Mouse (Mus musculus): ENCODE results near the gene Unc93a2.
"Not testable (repeated sequence)": the region's sequence is repeated elsewhere in the genome, so short reads cannot be mapped to it uniquely, and the experiment has no call there.

Gene Unc93a2

GRCm38 (mm10) chr17:7371879-7372278, 13.4 kb downstream of the Unc93a2 start, which contains the start of gene Gm49630:
Gene Gm49630 (minus strand): TSS chr17:7371979.
- in situ Hi-C loops (cut with MboI, MseI): not testable (repeated sequence)

GRCm38 (mm10) chr17:7369401-7369800, 15.9 kb downstream of the Unc93a2 start:
- in situ Hi-C loops (cut with MboI, MseI): not testable (repeated sequence)

GRCm38 (mm10) chr17:7366676-7367374, 18.4 kb downstream of the Unc93a2 start:
- in situ Hi-C loops (cut with MboI, MseI): not testable (repeated sequence)

- in situ Hi-C loops (cut with MboI, MseI): not testable (repeated sequence)
Measured at GRCm38 (mm10) chr17:7366265-7366664, 19.0 kb downstream of the Unc93a2 start.

DNA sequence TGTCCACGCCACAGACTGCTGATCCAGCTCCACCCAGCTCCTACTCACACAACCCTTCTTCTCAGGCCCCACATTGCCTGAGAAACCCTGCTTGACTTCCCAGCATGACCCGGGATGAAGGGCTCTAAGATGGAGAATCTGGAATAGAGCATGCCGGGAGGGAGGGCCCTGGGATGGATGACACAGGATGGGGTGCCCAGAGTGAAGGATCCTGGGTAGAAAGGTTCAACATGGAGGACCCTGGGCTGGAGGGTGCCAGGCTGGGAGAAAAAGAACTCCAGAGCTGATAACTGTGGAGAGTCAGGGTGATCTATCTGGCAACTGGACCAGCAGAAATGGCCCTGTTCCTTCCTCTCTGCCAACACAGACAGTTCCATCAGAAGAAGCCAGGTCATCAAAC, 19.6 kb downstream of the Unc93a2 start:
- in situ Hi-C loops (cut with MboI, MseI): not testable (repeated sequence)

DNA sequence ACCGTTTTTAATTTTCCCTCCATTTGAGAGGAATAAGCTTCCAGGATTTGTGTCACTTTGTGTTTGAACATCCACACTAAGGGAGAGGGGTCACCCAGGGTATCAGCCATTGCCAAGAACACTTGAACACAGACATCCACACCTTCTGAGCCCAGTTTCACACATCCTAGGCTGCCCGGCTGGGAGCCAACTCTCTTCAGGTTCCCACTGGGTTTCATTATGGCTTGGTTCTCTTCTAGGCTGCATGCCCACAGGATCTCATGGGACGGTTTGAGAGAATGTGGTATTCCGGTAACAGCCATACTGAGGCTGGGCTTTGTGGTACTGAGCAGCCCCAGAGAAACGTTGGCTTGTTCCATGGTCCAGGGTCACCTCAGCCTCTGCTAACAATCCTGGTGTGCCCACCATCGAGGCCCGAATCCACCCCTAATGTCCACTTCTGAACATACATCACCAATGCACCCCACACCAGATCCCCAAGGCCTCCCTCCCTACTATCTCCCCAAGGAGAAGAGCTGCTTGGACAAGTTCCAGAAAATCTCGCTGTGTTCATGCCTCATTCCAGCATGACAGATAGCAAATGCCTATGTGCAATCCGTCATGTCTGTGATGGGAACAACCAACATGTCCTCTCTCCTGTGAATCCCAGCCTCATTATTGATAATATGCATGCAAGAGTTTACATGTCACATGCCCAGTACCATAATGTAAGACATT, 24.4 kb downstream of the Unc93a2 start:
- in situ Hi-C loops (cut with MboI, MseI): not testable (repeated sequence)

DNA sequence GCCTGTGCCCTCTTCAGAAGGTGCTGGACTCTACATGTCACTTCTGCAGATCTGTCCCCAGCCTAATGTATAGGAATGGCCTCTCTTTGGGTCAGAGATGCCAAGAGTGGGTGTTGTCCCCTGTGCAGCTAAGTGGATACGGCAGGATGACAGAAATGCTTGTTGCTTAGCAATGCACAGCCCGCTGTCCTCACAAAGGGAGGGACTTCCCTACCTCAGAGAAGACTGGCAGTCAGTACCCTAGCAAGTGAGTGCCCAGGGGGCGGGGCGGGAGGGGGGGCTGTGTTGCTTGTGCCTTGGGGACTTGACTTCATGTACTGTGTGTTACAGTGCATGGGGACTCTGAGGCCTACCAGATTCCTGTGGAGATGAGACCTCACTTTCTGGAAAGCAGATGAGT, 25.5 kb downstream of the Unc93a2 start:
- in situ Hi-C loops (cut with MboI, MseI): loop anchor here (5.0 kb wide), 1 partner anchor 88 kb away; no protein-coding TSS in a partner anchor

- in situ Hi-C loops (cut with MboI, MseI): not testable (repeated sequence)
Measured at GRCm38 (mm10) chr17:7352596-7352995, 32.7 kb downstream of the Unc93a2 start, which contains the start of gene Ttll2. Gene Ttll2 (minus strand): TSS chr17:7352696.

- in situ Hi-C loops (cut with MboI, MseI): not testable (repeated sequence)
Measured at GRCm38 (mm10) chr17:7348765-7349164, 36.5 kb downstream of the Unc93a2 start.

- in situ Hi-C loops (cut with MboI, MseI): not testable (repeated sequence)
Measured at GRCm38 (mm10) chr17:7337381-7337780, 47.9 kb downstream of the Unc93a2 start.

- in situ Hi-C loops (cut with MboI, MseI): not testable (repeated sequence)
Measured at GRCm38 (mm10) chr17:7332745-7333144, 52.5 kb downstream of the Unc93a2 start.

GRCm38 (mm10) chr17:7326415-7326814, 58.8 kb downstream of the Unc93a2 start:
- in situ Hi-C loops (cut with MboI, MseI): not testable (repeated sequence)

- in situ Hi-C loops (cut with MboI, MseI): not testable (repeated sequence)
Measured at GRCm38 (mm10) chr17:7324346-7324745, 60.9 kb downstream of the Unc93a2 start, which contains the start of gene Tcp10a. Gene Tcp10a (plus strand): TSS chr17:7324646.

- in situ Hi-C loops (cut with MboI, MseI): not testable (repeated sequence)
Measured at GRCm38 (mm10) chr17:7319789-7320188, 65.5 kb downstream of the Unc93a2 start.

- in situ Hi-C loops (cut with MboI, MseI): not testable (repeated sequence)
Measured at GRCm38 (mm10) chr17:7315693-7316382, 69.4 kb downstream of the Unc93a2 start.

Measured in regulatory T cell (primary cell).